Mouse (Mus musculus) stomach, embryonic 15.5 days (tissue): ENCODE data around the gene Vipr1. TPM values are rescaled to one million over a fixed set of nuclear protein-coding genes. Genes with fewer than 3 reads are reported as not detected.
"Not testable (repeated sequence)": the region's sequence is repeated elsewhere in the genome, so short reads cannot be mapped to it uniquely, and the experiment has no call there.

ENCODE experiments used
- ATAC-seq: fragments of 200-750 bp; cut with Nextera tagmentation; 2 replicates; pipeline ENCODE4 v1.8.0; 2017; ENCODE audit warnings: low read depth, moderate number of reproducible peaks, moderate TSS enrichment; ENCODE audit not compliant: insufficient read depth, low FRiP score
- H3K27ac ChIP-seq: fragments of 300-500 bp; sonication (generic); 2 replicates; pipeline ENCODE4 v1.5.1; 2015; ENCODE audit warnings: mild to moderate bottlenecking, inconsistent platforms
- H3K27me3 ChIP-seq: fragments of 300-500 bp; sonication (generic); replicated peaks from 2 replicates; pipeline ENCODE4 v1.6.1; 2015; ENCODE audit warnings: inconsistent platforms
- H3K36me3 ChIP-seq: fragments of 300-500 bp; sonication (generic); 2 replicates; pipeline ENCODE4 v1.6.1; 2015; ENCODE audit warnings: inconsistent platforms
- H3K4me1 ChIP-seq: fragments of 300-500 bp; sonication (generic); 2 replicates; pipeline ENCODE4 v1.6.1; 2015; ENCODE audit warnings: inconsistent platforms
- H3K4me2 ChIP-seq: fragments of 300-500 bp; sonication (generic); 2 replicates; pipeline ENCODE4 v1.6.1; 2015; ENCODE audit warnings: mild to moderate bottlenecking, inconsistent platforms
- H3K4me3 ChIP-seq: fragments of 300-500 bp; sonication (generic); replicated peaks from 2 replicates; pipeline ENCODE4 v1.5.1; 2015; ENCODE audit warnings: inconsistent platforms
- H3K9ac ChIP-seq: fragments of 300-500 bp; sonication (generic); 2 replicates; pipeline ENCODE4 v1.6.1; 2015; ENCODE audit warnings: inconsistent platforms
- H3K9me3 ChIP-seq: fragments of 300-500 bp; sonication (generic); 2 replicates; pipeline ENCODE4 v1.6.1; 2016; ENCODE audit warnings: inconsistent platforms
- WGBS: fragments of 180-500 bp; shearing (Covaris S2); methylation state at CpG from one replicate; pipeline ENCODE4 v1.1.7; 2015; 5-methylcytosine and 5-hydroxymethylcytosine counted together
- polyA plus RNA-seq: library from polyadenylated mRNA; unstranded; fragments of >200 nt; fragmentation: Nextera tagmentation; extraction: Ambion mirVana; gene quantifications from 2 replicates; pipeline ENCODE4 v1.2.1, GENCODE M21; 2015

Gene Vipr1
- polyA plus RNA-seq = 1.6 and 2.6 TPM in 2 replicates

DNA sequence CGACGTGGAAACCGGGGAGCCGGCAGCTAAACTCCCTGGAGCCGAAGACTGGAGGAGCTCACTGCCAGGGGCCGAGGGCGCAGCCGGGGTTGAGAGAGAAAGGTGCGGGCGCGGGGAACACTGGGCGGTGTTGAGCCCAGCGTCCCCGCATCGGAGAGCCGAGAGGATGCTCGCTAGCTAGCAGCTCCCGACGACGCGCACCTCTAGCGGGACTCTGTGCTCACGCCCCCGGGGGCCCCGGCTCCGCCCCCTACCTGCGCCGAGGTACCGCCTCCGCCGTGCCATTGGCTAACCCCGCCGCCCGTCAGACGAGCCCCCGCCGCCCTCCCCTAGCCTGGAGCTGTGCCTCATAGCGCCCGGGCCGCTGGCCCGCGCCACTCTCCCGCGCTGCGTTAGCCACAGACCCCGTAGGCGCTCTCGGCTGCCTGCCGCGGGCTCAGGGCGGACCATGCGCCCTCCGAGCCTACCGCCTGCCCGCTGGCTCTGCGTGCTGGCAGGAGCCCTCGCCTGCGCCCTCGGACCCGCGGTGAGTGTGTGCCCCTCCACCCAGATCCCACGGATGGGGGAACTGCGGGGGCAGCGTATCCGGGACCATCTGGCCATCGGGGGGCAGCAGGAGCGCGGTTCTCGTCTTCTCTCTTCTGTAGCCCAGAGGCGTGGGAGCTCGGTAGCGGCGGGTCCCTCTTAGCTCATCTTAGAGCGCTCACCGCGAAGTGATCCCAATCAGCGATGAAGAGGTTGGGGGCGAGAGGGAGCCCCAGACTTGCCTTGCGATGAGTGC lies at the start of gene Vipr1:
Vipr1 (plus strand) TSS at position 316 of the 781 bp plus-strand sequence.
- Histone ChIP-seq H3K36me3 (no peaks in the 10 kb centered on the region), H3K4me3 (peak within 1 kb of the TSS; percentile 53), H3K9me3 (no peaks in the 10 kb centered on the region), H3K27ac (no peak within 1 kb of the TSS), H3K4me1 (peaks cover 12% of the 10 kb centered on the region; the same call in 1 of the 2 replicates), H3K9ac (peak within 1 kb of the TSS; percentile 42; the same call in 1 of the 2 replicates), H3K4me2 (peak within 1 kb of the TSS; percentile 100), H3K27me3 (peaks cover 51% of the 10 kb centered on the region)
- under 1% methylated on average over 77 of the region's 79 CpGs for WGBS
- peak; percentile 84 for ATAC-seq

DNA sequence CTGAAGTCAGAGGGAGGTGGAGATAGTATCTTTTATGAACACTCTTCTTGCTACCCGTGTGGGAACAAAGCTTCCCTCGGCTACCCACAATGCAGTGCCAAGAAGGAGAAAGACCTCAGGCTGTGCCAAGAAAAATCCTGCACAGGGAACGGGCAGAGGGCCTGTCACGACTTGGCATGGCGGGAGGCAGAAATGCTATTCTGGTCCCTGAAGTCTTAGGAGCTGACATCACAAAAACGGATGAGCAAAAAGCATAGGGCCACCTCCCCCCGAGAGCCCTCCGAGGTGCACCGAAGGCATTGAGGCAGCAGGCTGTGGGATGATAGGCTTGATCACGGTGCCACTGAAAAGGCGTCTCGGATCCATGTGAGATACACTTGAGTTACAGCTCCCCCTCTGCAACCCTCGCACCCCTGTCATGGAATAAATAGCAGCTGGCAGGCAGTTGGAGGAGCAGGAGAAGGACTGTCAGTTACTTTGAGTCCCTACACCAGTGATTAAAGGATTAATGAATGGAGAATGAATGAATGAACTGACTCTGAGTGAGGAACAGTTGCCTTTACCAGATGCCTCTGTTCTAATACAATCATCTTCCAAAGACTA lies 49.5 kb upstream of the Vipr1 start:
- no peaks in the 10 kb centered on the region for H3K9me3 ChIP-seq
- H3K4me3 ChIP-seq = no peak overlapping the region
- H3K9ac ChIP-seq = no peak overlapping the region
- no peak for ATAC-seq
- 74% methylated on average over 13 of the region's 13 CpGs for WGBS
- no peak overlapping the region for H3K27ac ChIP-seq
- H3K4me1 ChIP-seq = peaks cover 6% of the 10 kb centered on the region; the same call in 1 of the 2 replicates
- no peak overlapping the region for H3K4me2 ChIP-seq
- no peaks in the 10 kb centered on the region for H3K27me3 ChIP-seq
- no peaks in the 10 kb centered on the region for H3K36me3 ChIP-seq

DNA sequence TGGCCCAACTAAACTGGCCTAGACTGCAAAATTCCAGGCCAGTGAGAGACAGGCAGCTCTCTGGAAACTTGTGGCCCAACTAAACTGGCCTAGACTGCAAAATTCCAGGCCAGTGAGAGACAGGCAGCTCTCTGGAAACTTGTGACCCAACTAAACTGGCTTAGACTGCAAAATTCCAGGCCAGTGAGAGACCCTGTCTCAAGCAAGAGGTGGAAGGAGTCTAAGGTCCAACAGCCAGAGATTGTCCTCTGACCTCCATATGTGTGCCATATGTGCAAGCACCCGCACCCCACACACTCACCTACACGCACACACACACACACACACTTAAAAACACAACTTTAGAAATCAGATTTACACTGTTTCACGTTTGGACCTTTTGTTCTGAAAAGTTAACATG lies 48.7 kb upstream of the Vipr1 start:
- H3K4me3 ChIP-seq, H3K36me3 ChIP-seq, H3K4me2 ChIP-seq, H3K4me1 ChIP-seq, H3K9ac ChIP-seq, ATAC-seq, H3K9me3 ChIP-seq, H3K27ac ChIP-seq, H3K27me3 ChIP-seq: not testable (repeated sequence)
- 78% methylated on average over 3 of the region's 3 CpGs for WGBS

GRCm38 (mm10) chr9:121594771-121595170 lies 47.7 kb upstream of the Vipr1 start:
- no peak for ATAC-seq
- Histone ChIP-seq H3K4me3 (no peak overlapping the region), H3K27me3 (no peaks in the 10 kb centered on the region), H3K9me3 (no peaks in the 10 kb centered on the region), H3K27ac (no peak overlapping the region), H3K9ac (no peak overlapping the region), H3K4me2 (no peak overlapping the region), H3K36me3 (no peaks in the 10 kb centered on the region), H3K4me1 (peaks cover 2% of the 10 kb centered on the region; the same call in 1 of the 2 replicates)
- 69% methylated on average over 4 of the region's 4 CpGs for WGBS

- Histone ChIP-seq H3K4me2 (no peak overlapping the region), H3K9ac (no peak overlapping the region), H3K27ac (no peak overlapping the region), H3K27me3 (no peaks in the 10 kb centered on the region), H3K4me3 (no peak overlapping the region), H3K9me3 (no peaks in the 10 kb centered on the region), H3K36me3 (no peaks in the 10 kb centered on the region), H3K4me1 (peaks cover 4% of the 10 kb centered on the region)
- 68% methylated on average over 2 of the region's 2 CpGs for WGBS
- no peak for ATAC-seq
Measured at GRCm38 (mm10) chr9:121598106-121598505, 44.4 kb upstream of the Vipr1 start.

DNA sequence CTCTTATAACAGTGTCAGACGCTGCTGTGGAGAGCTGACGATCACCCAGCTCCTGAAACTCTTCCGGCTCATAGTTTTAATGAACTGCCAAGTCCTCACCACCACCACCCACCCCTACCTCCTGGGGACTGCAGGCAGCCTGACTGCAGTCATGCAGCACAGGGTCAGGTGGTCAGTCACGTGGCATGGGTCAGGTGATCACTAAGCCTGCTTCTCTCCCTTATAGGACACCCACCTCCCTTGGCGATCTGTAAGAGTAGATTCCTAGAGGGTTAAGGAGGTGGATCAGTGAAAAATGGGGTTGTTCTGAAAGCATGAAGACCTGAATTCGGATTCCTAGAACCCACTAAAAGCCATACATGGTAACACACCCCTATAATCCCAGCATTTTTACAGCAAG lies 43.0 kb upstream of the Vipr1 start:
- Histone ChIP-seq H3K4me2 (no peak overlapping the region), H3K4me1 (peaks cover 4% of the 10 kb centered on the region), H3K27me3 (no peaks in the 10 kb centered on the region), H3K9me3 (no peaks in the 10 kb centered on the region), H3K9ac (no peak overlapping the region), H3K27ac (no peak overlapping the region), H3K36me3 (no peaks in the 10 kb centered on the region), H3K4me3 (no peak overlapping the region)
- WGBS = 75% methylated on average over 6 of the region's 6 CpGs
- no peak for ATAC-seq

- Histone ChIP-seq H3K27me3 (no peaks in the 10 kb centered on the region), H3K27ac (no peak overlapping the region), H3K4me1 (peaks cover 4% of the 10 kb centered on the region), H3K9ac (no peak overlapping the region), H3K4me3 (no peak overlapping the region), H3K9me3 (no peaks in the 10 kb centered on the region), H3K4me2 (no peak overlapping the region), H3K36me3 (no peaks in the 10 kb centered on the region)
- WGBS = 42% methylated on average over 13 of the region's 13 CpGs
- no peak for ATAC-seq
Measured at GRCm38 (mm10) chr9:121600201-121600860, 42.2 kb upstream of the Vipr1 start.

GRCm38 (mm10) chr9:121600861-121601427 lies 41.6 kb upstream of the Vipr1 start:
- Histone ChIP-seq H3K27me3 (no peaks in the 10 kb centered on the region), H3K27ac (no peak overlapping the region), H3K9me3 (no peaks in the 10 kb centered on the region), H3K4me3 (no peak overlapping the region), H3K4me2 (no peak overlapping the region), H3K9ac (no peak overlapping the region), H3K4me1 (peaks cover 4% of the 10 kb centered on the region), H3K36me3 (no peaks in the 10 kb centered on the region)
- ATAC-seq = 0 out of 2 replicates have a peak, but pooled peaks have one; percentile 5
- WGBS = 30% methylated on average over 6 of the region's 6 CpGs

GRCm38 (mm10) chr9:121602381-121602780 lies 40.1 kb upstream of the Vipr1 start:
- ATAC-seq = no peak
- Histone ChIP-seq H3K4me2 (no peak overlapping the region), H3K36me3 (no peaks in the 10 kb centered on the region), H3K9ac (no peak overlapping the region), H3K27ac (no peak overlapping the region), H3K9me3 (no peaks in the 10 kb centered on the region), H3K27me3 (no peaks in the 10 kb centered on the region), H3K4me1 (peaks cover 4% of the 10 kb centered on the region), H3K4me3 (no peak overlapping the region)
- WGBS = 70% methylated on average over 2 of the region's 2 CpGs

DNA sequence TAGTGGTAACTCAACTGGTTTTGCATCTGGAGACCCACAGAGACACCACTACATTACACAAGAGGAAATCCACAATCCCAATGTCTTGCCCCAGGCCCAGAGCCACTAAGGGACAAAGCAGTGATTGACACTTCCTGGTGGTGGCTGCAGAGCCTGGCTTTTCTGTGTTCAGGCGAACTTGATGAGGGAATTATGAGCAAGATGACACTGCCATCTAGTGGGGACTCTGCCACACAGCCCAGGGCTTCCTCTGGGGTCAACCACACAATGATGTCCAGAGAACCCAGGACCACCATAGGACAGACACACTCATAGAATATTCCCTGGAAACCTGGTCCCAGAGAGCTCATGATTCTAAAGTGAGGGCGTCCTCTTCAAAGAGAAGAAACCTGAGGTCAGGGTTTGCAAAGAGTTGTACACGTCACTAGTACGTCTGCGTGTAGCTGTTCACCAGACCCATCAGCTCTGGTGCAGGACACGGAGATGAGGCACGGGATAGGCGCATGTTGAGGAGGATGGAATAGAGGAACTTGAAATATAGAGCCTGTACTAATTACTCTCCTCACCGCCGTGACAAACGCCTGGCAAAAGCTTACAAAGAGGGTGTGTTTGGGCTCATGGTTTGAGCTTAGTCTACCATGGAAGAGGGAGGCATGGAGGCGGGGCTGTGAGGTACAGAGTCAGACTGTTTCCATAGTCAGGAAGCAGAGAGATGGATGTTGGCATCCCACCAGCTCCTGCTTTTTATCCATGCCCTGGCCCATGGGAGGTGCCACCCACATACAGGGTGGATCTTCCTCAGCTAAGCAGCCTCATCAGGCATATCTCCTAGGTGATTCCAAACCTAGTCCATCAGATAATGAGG lies 36.9 kb upstream of the Vipr1 start:
- no peaks in the 10 kb centered on the region for H3K27me3 ChIP-seq
- H3K36me3 ChIP-seq = no peaks in the 10 kb centered on the region
- H3K9me3 ChIP-seq = no peaks in the 10 kb centered on the region
- peak; percentile 59 for ATAC-seq
- peaks cover 3% of the 10 kb centered on the region for H3K4me1 ChIP-seq
- WGBS = 60% methylated on average over 12 of the region's 12 CpGs
- no peak overlapping the region for H3K4me2 ChIP-seq
- H3K4me3 ChIP-seq = no peak overlapping the region
- no peak overlapping the region for H3K9ac ChIP-seq
- no peak overlapping the region for H3K27ac ChIP-seq

DNA sequence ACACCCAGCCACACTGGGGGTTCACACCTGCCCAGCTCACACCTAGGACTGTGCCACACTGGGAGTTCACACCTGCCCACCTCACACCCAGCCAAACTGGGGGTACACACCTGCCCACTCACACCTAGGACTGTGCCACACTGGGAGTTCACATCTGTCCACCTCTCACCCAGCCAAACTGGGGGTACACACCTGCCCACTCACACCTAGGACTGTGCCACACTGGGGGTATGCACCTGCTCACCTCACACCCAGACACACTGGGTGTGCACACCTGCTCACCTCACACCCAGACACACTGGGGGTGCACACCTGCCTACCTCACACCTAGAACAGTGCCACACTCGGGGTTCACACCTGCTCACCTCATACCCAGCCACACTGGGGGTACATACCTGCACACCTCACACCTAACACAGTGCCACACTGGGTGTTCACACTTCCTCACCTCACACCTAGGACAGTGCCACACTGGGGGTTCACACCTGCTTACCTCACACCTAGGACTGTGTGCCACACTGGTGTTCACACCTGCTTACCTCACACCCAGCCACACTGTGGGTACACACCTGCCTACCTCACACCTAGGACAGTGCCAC lies 35.9 kb upstream of the Vipr1 start:
- H3K27me3 ChIP-seq = no peaks in the 10 kb centered on the region
- H3K9ac ChIP-seq = no peak overlapping the region
- ATAC-seq = no peak
- H3K4me2 ChIP-seq = no peak overlapping the region
- H3K27ac ChIP-seq = no peak overlapping the region
- H3K4me1 ChIP-seq = no peaks in the 10 kb centered on the region; the same call in 1 of the 2 replicates
- WGBS = 52% methylated on average over 1 of the region's 1 CpGs
- no peaks in the 10 kb centered on the region for H3K9me3 ChIP-seq
- H3K36me3 ChIP-seq = no peaks in the 10 kb centered on the region
- H3K4me3 ChIP-seq = no peak overlapping the region
